Mouse (Mus musculus): ENCODE data around the gene Gngt2. TPM values are rescaled to one million over a fixed set of nuclear protein-coding genes. Genes with fewer than 3 reads are reported as not detected.

Gngt2 gene
- polyA plus RNA-seq, 1 experiment from 2014 or later = 9.3 TPM

GRCm38 (mm10) chr11:95812224-95812623 is 24.8 kb upstream of the Gngt2 start:
- H3K27me3 ChIP-seq (ENCODE audit: low read depth, poor library complexity, severe bottlenecking) = 0 out of 2 replicates have a peak, but pooled peaks cover 5% of the 10 kb centered on the region
- DNase-seq (ENCODE audit: low spot score) = no peak
- no peaks in the 10 kb centered on the region for H3K36me3 ChIP-seq
- no peak overlapping the region for H3K27ac ChIP-seq
- no peaks in the 10 kb centered on the region for H3K9me3 ChIP-seq (replicated peaks)
- H3K4me1 ChIP-seq = no peaks in the 10 kb centered on the region
- no peak overlapping the region for H3K4me3 ChIP-seq
- 80% methylated on average over 4 of the region's 4 CpGs for WGBS

GRCm38 (mm10) chr11:95814101-95814500 is 22.9 kb upstream of the Gngt2 start:
- Histone ChIP-seq H3K4me1 (no peaks in the 10 kb centered on the region), H3K27ac (no peak overlapping the region), H3K27me3 (ENCODE audit: low read depth, poor library complexity, severe bottlenecking) (0 out of 2 replicates have a peak, but pooled peaks cover 8% of the 10 kb centered on the region), H3K4me3 (no peak overlapping the region), H3K9me3 (replicated peaks) (no peaks in the 10 kb centered on the region), H3K36me3 (no peaks in the 10 kb centered on the region)
- no peak for DNase-seq (ENCODE audit: low spot score)
- WGBS = 84% methylated on average over 2 of the region's 2 CpGs

- no peaks in the 10 kb centered on the region for H3K4me1 ChIP-seq
- WGBS = 68% methylated on average over 5 of the region's 5 CpGs
- no peaks in the 10 kb centered on the region for H3K9me3 ChIP-seq (replicated peaks)
- H3K27me3 ChIP-seq (ENCODE audit: low read depth, poor library complexity, severe bottlenecking) = 0 out of 2 replicates have a peak, but pooled peaks cover 8% of the 10 kb centered on the region
- no peak overlapping the region for H3K4me3 ChIP-seq
- DNase-seq (ENCODE audit: low spot score) = no peak
- H3K27ac ChIP-seq = no peak overlapping the region
- H3K36me3 ChIP-seq = no peaks in the 10 kb centered on the region
These were observed 22.2 kb upstream of the Gngt2 start for GRCm38 (mm10) chr11:95814857-95815256.

- H3K4me3 ChIP-seq = no peak overlapping the region
- H3K9me3 ChIP-seq (replicated peaks) = no peaks in the 10 kb centered on the region
- no peaks in the 10 kb centered on the region for H3K36me3 ChIP-seq
- no peaks in the 10 kb centered on the region for H3K4me1 ChIP-seq
- H3K27me3 ChIP-seq (ENCODE audit: low read depth, poor library complexity, severe bottlenecking) = 0 out of 2 replicates have a peak, but pooled peaks cover 8% of the 10 kb centered on the region
- H3K27ac ChIP-seq = no peak overlapping the region
- WGBS = 81% methylated on average over 9 of the region's 9 CpGs
- no peak for DNase-seq (ENCODE audit: low spot score)
These were observed 21.6 kb upstream of the Gngt2 start for GRCm38 (mm10) chr11:95815412-95815811.

GRCm38 (mm10) chr11:95819138-95819537 is 17.9 kb upstream of the Gngt2 start:
- Histone ChIP-seq H3K4me1 (peaks cover 11% of the 10 kb centered on the region), H3K9me3 (replicated peaks) (no peaks in the 10 kb centered on the region), H3K4me3 (no peak overlapping the region), H3K27ac (no peak overlapping the region), H3K36me3 (no peaks in the 10 kb centered on the region), H3K27me3 (ENCODE audit: low read depth, poor library complexity, severe bottlenecking) (peaks cover 35% of the 10 kb centered on the region)
- DNase-seq (ENCODE audit: low spot score) = no peak
- 85% methylated on average over 8 of the region's 8 CpGs for WGBS

- Histone ChIP-seq H3K4me3 (no peak overlapping the region), H3K9me3 (replicated peaks) (no peaks in the 10 kb centered on the region), H3K27ac (no peak overlapping the region), H3K4me1 (peaks cover 23% of the 10 kb centered on the region), H3K27me3 (ENCODE audit: low read depth, poor library complexity, severe bottlenecking) (peaks cover 56% of the 10 kb centered on the region), H3K36me3 (no peaks in the 10 kb centered on the region)
- WGBS = 90% methylated on average over 3 of the region's 3 CpGs
- DNase-seq (ENCODE audit: low spot score) = no peak
These were observed 15.5 kb upstream of the Gngt2 start for GRCm38 (mm10) chr11:95821511-95821910.

GRCm38 (mm10) chr11:95822437-95822836 is 14.6 kb upstream of the Gngt2 start:
- H3K9me3 ChIP-seq (replicated peaks) = no peaks in the 10 kb centered on the region
- no peak for DNase-seq (ENCODE audit: low spot score)
- H3K27me3 ChIP-seq (ENCODE audit: low read depth, poor library complexity, severe bottlenecking) = peaks cover 64% of the 10 kb centered on the region
- peaks cover 23% of the 10 kb centered on the region for H3K4me1 ChIP-seq
- H3K36me3 ChIP-seq = no peaks in the 10 kb centered on the region
- WGBS = 87% methylated on average over 4 of the region's 4 CpGs
- no peak overlapping the region for H3K27ac ChIP-seq
- H3K4me3 ChIP-seq = no peak overlapping the region

- Histone ChIP-seq H3K36me3 (no peaks in the 10 kb centered on the region), H3K9me3 (replicated peaks) (no peaks in the 10 kb centered on the region), H3K27ac (peak within 1 kb of the TSS; percentile 83), H3K4me1 (peaks cover 23% of the 10 kb centered on the region), H3K4me3 (peak within 1 kb of the TSS; percentile 72), H3K27me3 (ENCODE audit: low read depth, poor library complexity, severe bottlenecking) (peaks cover 81% of the 10 kb centered on the region)
- under 1% methylated on average over 76 of the region's 78 CpGs for WGBS
- DNase-seq (ENCODE audit: low spot score) = peak; percentile 95
These were observed 12.7 kb upstream of the Gngt2 start, which contains the start of gene Phospho1 for GRCm38 (mm10) chr11:95824071-95824876. TSS of gene Phospho1 (plus strand) at chr11:95824499.

- Histone ChIP-seq H3K27ac (peak overlapping the region; percentile 83; the same call in 1 of the 2 replicates), H3K4me3 (peak overlapping the region; percentile 72), H3K4me1 (peaks cover 23% of the 10 kb centered on the region), H3K36me3 (no peaks in the 10 kb centered on the region), H3K27me3 (ENCODE audit: low read depth, poor library complexity, severe bottlenecking) (peaks cover 87% of the 10 kb centered on the region), H3K9me3 (replicated peaks) (no peaks in the 10 kb centered on the region)
- DNase-seq (ENCODE audit: low spot score) = peak; percentile 52
- WGBS = 3% methylated on average over 11 of the region's 11 CpGs
These were observed 12.2 kb upstream of the Gngt2 start for GRCm38 (mm10) chr11:95824877-95825243.

- Histone ChIP-seq H3K9me3 (replicated peaks) (no peaks in the 10 kb centered on the region), H3K4me1 (peaks cover 30% of the 10 kb centered on the region), H3K27ac (no peak overlapping the region), H3K27me3 (ENCODE audit: low read depth, poor library complexity, severe bottlenecking) (peaks cover 94% of the 10 kb centered on the region), H3K4me3 (no peak overlapping the region), H3K36me3 (no peaks in the 10 kb centered on the region)
- 63% methylated on average over 3 of the region's 3 CpGs for WGBS
- DNase-seq (ENCODE audit: low spot score) = no peak
These were observed 11.4 kb upstream of the Gngt2 start for GRCm38 (mm10) chr11:95825625-95826024.

GRCm38 (mm10) chr11:95826317-95827167 is 10.5 kb upstream of the Gngt2 start:
- WGBS = 56% methylated on average over 6 of the region's 6 CpGs
- H3K9me3 ChIP-seq (replicated peaks) = no peaks in the 10 kb centered on the region
- H3K27me3 ChIP-seq (ENCODE audit: low read depth, poor library complexity, severe bottlenecking) = peaks cover 94% of the 10 kb centered on the region
- H3K4me3 ChIP-seq = no peak overlapping the region
- H3K4me1 ChIP-seq = peaks cover 39% of the 10 kb centered on the region
- H3K36me3 ChIP-seq = no peaks in the 10 kb centered on the region
- no peak overlapping the region for H3K27ac ChIP-seq
- DNase-seq (ENCODE audit: low spot score) = no peak

GRCm38 (mm10) chr11:95827168-95827447 is 9.9 kb upstream of the Gngt2 start:
- H3K27me3 ChIP-seq (ENCODE audit: low read depth, poor library complexity, severe bottlenecking) = peaks cover 94% of the 10 kb centered on the region
- H3K4me1 ChIP-seq = peaks cover 45% of the 10 kb centered on the region
- 33% methylated on average over 3 of the region's 3 CpGs for WGBS
- no peak for DNase-seq (ENCODE audit: low spot score)
- no peaks in the 10 kb centered on the region for H3K9me3 ChIP-seq (replicated peaks)
- H3K27ac ChIP-seq = no peak overlapping the region
- H3K4me3 ChIP-seq = no peak overlapping the region
- no peaks in the 10 kb centered on the region for H3K36me3 ChIP-seq

GRCm38 (mm10) chr11:95827464-95828085 is 9.4 kb upstream of the Gngt2 start:
- Histone ChIP-seq H3K27ac (no peak overlapping the region), H3K4me3 (no peak overlapping the region), H3K4me1 (peaks cover 46% of the 10 kb centered on the region), H3K27me3 (ENCODE audit: low read depth, poor library complexity, severe bottlenecking) (peaks cover 94% of the 10 kb centered on the region), H3K9me3 (replicated peaks) (no peaks in the 10 kb centered on the region), H3K36me3 (no peaks in the 10 kb centered on the region)
- peak; percentile 67 for DNase-seq (ENCODE audit: low spot score)
- WGBS = 22% methylated on average over 3 of the region's 3 CpGs
